Mouse (Mus musculus): Measurements from ENCODE around the gene Apoa5.

The Apoa5 gene

DNA sequence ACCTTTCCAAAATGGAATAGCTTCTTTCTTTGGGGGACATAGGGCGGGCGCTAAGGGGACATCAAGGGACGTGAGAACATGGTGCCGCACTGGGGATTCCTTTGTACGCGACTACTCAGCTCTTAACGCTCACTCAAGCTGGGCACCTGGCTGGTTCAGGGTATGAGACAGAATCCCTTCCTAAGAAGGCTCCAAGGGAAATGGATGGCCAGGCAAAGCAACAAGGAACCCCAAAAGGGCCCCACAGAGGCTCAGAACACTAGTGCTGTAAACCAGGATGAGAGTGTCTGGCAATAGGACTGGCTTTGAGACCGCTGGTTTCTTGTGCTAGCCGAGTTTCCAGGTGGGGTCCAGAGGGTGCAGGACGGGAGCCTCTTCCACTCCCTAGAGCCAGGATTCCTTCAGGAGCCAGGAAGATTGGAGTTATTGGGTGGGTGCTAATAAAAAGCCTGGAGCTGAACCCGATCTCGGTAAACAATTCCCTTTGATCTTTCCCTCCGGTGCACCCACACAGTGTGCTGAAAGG lies 37.9 kb upstream of the Apoa5 start:
- peaks cover 48% of the 10 kb centered on the region for H3K27me3 ChIP-seq (ENCODE audit: insufficient read depth, low read length)
- no peak for TF ChIP-seq POU5F1 (IDR thresholded peaks at IDR 0.05; ENCODE audit: borderline replicate concordance, low read length)
- TF ChIP-seq CTCF (conservative IDR thresholded peaks at IDR 0.05; ENCODE audit: low read length) = no peak
- TF ChIP-seq NANOG (IDR thresholded peaks at IDR 0.05; ENCODE audit: borderline replicate concordance, low read length) = no peak
- H3K9me3 ChIP-seq (ENCODE audit: low read length) = no peaks in the 10 kb centered on the region
- peak overlapping the region; percentile 79 for H3K4me3 ChIP-seq (replicated peaks; ENCODE audit: low read length)
- H3K36me3 ChIP-seq (ENCODE audit: insufficient read depth, low read length) = no peaks in the 10 kb centered on the region
- H3K4me1 ChIP-seq (replicated peaks; ENCODE audit: low read depth, low read length) = peaks cover 32% of the 10 kb centered on the region

DNA sequence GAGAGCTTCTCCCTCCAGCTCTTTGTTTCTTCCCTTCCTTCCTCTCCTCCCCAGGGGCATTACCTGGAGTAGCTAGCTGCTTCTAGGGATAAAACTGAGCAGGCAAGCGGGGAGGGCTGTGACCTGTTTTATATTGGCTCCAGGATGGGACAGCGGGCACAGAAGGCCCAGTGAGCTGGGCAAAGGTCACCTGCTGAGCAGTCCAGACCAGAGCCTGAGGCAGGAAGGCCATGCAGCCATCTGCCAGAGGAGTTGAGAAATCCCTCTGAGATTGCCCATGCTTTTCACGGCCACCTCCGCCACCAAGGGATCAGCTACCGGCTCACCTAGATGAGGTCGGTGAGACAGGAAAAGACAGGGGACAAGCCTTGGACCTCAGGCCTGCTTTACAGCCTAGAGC lies 33.2 kb upstream of the Apoa5 start:
- TF ChIP-seq NANOG (IDR thresholded peaks at IDR 0.05; ENCODE audit: borderline replicate concordance, low read length) (no peak), POU5F1 (IDR thresholded peaks at IDR 0.05; ENCODE audit: borderline replicate concordance, low read length) (no peak), CTCF (conservative IDR thresholded peaks at IDR 0.05; ENCODE audit: low read length) (no peak)
- Histone ChIP-seq H3K4me3 (replicated peaks; ENCODE audit: low read length) (no peak overlapping the region), H3K4me1 (replicated peaks; ENCODE audit: low read depth, low read length) (peaks cover 15% of the 10 kb centered on the region), H3K27me3 (ENCODE audit: insufficient read depth, low read length) (peaks cover 31% of the 10 kb centered on the region), H3K36me3 (ENCODE audit: insufficient read depth, low read length) (no peaks in the 10 kb centered on the region), H3K9me3 (ENCODE audit: low read length) (no peaks in the 10 kb centered on the region)

GRCm38 (mm10) chr9:46235596-46235648 lies 33.0 kb upstream of the Apoa5 start, which contains the start of gene Apoc3:
Gene Apoc3 (minus strand): TSS chr9:46235636.
- no peaks in the 10 kb centered on the region for H3K9me3 ChIP-seq (ENCODE audit: low read length)
- peaks cover 29% of the 10 kb centered on the region for H3K27me3 ChIP-seq (ENCODE audit: insufficient read depth, low read length)
- peaks cover 13% of the 10 kb centered on the region for H3K4me1 ChIP-seq (replicated peaks; ENCODE audit: low read depth, low read length)
- H3K36me3 ChIP-seq (ENCODE audit: insufficient read depth, low read length) = no peaks in the 10 kb centered on the region
- TF ChIP-seq POU5F1 (IDR thresholded peaks at IDR 0.05; ENCODE audit: borderline replicate concordance, low read length) = no peak
- TF ChIP-seq CTCF (conservative IDR thresholded peaks at IDR 0.05; ENCODE audit: low read length) = no peak
- no peak for TF ChIP-seq NANOG (IDR thresholded peaks at IDR 0.05; ENCODE audit: borderline replicate concordance, low read length)
- no peak within 1 kb of the TSS for H3K4me3 ChIP-seq (replicated peaks; ENCODE audit: low read length)

DNA sequence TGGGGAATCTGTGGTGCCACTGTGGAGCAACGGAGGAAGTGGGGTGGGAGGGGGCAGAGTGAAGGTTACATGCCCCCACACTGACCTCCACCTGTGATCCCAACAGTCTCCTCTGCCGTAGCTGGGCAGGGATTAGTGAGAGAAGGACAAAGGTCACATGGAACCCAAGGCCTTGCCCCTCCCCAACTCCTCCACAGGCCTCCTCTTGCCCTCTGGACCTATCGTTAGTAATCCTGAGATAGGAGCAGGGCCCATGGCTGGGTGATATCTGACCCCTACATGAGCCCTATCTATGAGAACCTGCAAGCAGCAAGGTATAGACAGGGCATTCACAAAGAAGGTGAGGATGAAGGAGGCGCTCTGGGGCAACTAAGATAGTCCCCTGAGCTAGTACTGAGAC lies 32.8 kb upstream of the Apoa5 start:
- TF ChIP-seq NANOG (IDR thresholded peaks at IDR 0.05; ENCODE audit: borderline replicate concordance, low read length) (no peak), POU5F1 (IDR thresholded peaks at IDR 0.05; ENCODE audit: borderline replicate concordance, low read length) (no peak), CTCF (conservative IDR thresholded peaks at IDR 0.05; ENCODE audit: low read length) (no peak)
- Histone ChIP-seq H3K4me1 (replicated peaks; ENCODE audit: low read depth, low read length) (peaks cover 10% of the 10 kb centered on the region), H3K9me3 (ENCODE audit: low read length) (no peaks in the 10 kb centered on the region), H3K4me3 (replicated peaks; ENCODE audit: low read length) (no peak overlapping the region), H3K36me3 (ENCODE audit: insufficient read depth, low read length) (no peaks in the 10 kb centered on the region), H3K27me3 (ENCODE audit: insufficient read depth, low read length) (peaks cover 27% of the 10 kb centered on the region)

- Histone ChIP-seq H3K4me3 (replicated peaks; ENCODE audit: low read length) (no peak overlapping the region), H3K36me3 (ENCODE audit: insufficient read depth, low read length) (no peaks in the 10 kb centered on the region), H3K27me3 (ENCODE audit: insufficient read depth, low read length) (peaks cover 26% of the 10 kb centered on the region), H3K4me1 (replicated peaks; ENCODE audit: low read depth, low read length) (peaks cover 13% of the 10 kb centered on the region; the same call in 1 of the 2 replicates), H3K9me3 (ENCODE audit: low read length) (no peaks in the 10 kb centered on the region)
- TF ChIP-seq POU5F1 (IDR thresholded peaks at IDR 0.05; ENCODE audit: borderline replicate concordance, low read length) = no peak
- TF ChIP-seq NANOG (IDR thresholded peaks at IDR 0.05; ENCODE audit: borderline replicate concordance, low read length) = no peak
- TF ChIP-seq CTCF (conservative IDR thresholded peaks at IDR 0.05; ENCODE audit: low read length) = no peak
Observed at GRCm38 (mm10) chr9:46238850-46239249, 29.6 kb upstream of the Apoa5 start.

- TF ChIP-seq CTCF (conservative IDR thresholded peaks at IDR 0.05; ENCODE audit: low read length) (no peak), POU5F1 (IDR thresholded peaks at IDR 0.05; ENCODE audit: borderline replicate concordance, low read length) (no peak), NANOG (IDR thresholded peaks at IDR 0.05; ENCODE audit: borderline replicate concordance, low read length) (no peak)
- no peak within 1 kb of the TSS for H3K4me3 ChIP-seq (replicated peaks; ENCODE audit: low read length)
- H3K9me3 ChIP-seq (ENCODE audit: low read length) = no peaks in the 10 kb centered on the region
- H3K4me1 ChIP-seq (replicated peaks; ENCODE audit: low read depth, low read length) = peaks cover 16% of the 10 kb centered on the region; the same call in 1 of the 2 replicates
- peaks cover 13% of the 10 kb centered on the region; the same call in 1 of the 2 replicates for H3K27me3 ChIP-seq (ENCODE audit: insufficient read depth, low read length)
- H3K36me3 ChIP-seq (ENCODE audit: insufficient read depth, low read length) = no peaks in the 10 kb centered on the region
Observed at GRCm38 (mm10) chr9:46240526-46241153, 27.8 kb upstream of the Apoa5 start, which contains the start of gene Apoa4. Gene Apoa4 (plus strand): TSS chr9:46240696.

DNA sequence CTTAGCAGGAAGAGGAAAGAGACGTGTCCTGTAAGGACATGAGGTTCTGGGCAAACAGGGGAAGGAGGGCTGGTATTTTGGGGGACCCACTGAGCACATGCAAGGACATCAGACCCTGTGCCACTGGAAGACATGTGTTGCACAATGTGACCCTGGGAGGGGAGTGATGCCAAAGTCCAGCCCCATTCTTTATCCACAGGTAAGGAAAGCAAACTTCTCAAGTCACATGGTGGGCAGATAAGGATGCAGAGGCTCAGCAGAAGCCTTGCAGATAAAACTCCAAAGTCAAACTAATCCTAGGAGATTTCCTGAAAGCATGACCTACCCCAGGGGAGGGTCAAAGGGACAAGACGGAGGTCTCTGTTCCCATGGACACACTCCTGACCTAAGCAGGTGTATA lies 26.6 kb upstream of the Apoa5 start:
- Histone ChIP-seq H3K27me3 (ENCODE audit: insufficient read depth, low read length) (peaks cover 12% of the 10 kb centered on the region; the same call in 1 of the 2 replicates), H3K4me3 (replicated peaks; ENCODE audit: low read length) (no peak overlapping the region), H3K9me3 (ENCODE audit: low read length) (no peaks in the 10 kb centered on the region), H3K4me1 (replicated peaks; ENCODE audit: low read depth, low read length) (peaks cover 16% of the 10 kb centered on the region; the same call in 1 of the 2 replicates), H3K36me3 (ENCODE audit: insufficient read depth, low read length) (no peaks in the 10 kb centered on the region)
- no peak for TF ChIP-seq CTCF (conservative IDR thresholded peaks at IDR 0.05; ENCODE audit: low read length)
- no peak for TF ChIP-seq NANOG (IDR thresholded peaks at IDR 0.05; ENCODE audit: borderline replicate concordance, low read length)
- no peak for TF ChIP-seq POU5F1 (IDR thresholded peaks at IDR 0.05; ENCODE audit: borderline replicate concordance, low read length)

DNA sequence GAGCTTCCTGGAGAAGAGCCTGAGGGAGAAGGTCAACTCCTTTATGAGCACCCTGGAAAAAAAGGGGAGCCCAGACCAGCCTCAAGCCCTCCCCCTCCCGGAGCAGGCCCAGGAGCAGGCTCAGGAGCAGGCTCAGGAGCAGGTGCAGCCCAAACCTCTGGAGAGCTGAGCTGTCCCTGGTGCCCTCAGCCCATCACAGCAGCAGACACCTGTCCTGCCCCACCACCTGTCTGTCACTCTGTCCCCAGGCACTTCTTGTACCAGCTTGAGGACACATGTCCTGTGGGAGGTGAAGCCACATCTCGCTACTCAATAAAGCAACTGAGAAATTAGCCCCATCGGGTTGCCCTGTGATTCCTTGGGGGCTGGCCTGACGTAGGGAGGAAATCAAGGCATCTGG lies 25.3 kb upstream of the Apoa5 start:
- Histone ChIP-seq H3K4me3 (replicated peaks; ENCODE audit: low read length) (no peak overlapping the region), H3K9me3 (ENCODE audit: low read length) (no peaks in the 10 kb centered on the region), H3K27me3 (ENCODE audit: insufficient read depth, low read length) (peaks cover 14% of the 10 kb centered on the region; the same call in 1 of the 2 replicates), H3K4me1 (replicated peaks; ENCODE audit: low read depth, low read length) (peaks cover 16% of the 10 kb centered on the region; the same call in 1 of the 2 replicates), H3K36me3 (ENCODE audit: insufficient read depth, low read length) (no peaks in the 10 kb centered on the region)
- TF ChIP-seq CTCF (conservative IDR thresholded peaks at IDR 0.05; ENCODE audit: low read length) (no peak), NANOG (IDR thresholded peaks at IDR 0.05; ENCODE audit: borderline replicate concordance, low read length) (no peak)

DNA sequence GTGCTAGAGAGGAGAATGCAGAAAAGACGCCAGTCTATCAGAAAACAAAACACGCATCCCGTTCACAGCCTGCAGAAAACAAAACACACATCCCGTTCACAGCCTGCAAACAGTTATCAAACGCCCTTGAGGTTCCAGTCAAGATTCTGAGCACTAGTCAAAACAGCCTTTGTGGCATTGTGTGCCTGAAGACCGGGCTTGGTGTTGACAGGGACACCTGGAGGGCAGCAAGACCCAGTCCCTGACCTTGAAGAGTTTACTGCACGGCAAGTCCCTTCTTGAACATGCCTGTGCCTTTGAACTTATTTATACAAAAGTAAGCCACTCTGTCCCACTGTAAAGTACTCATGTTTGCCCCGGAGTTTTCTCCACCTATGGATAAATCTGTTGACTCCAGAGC lies 24.8 kb upstream of the Apoa5 start:
- H3K4me1 ChIP-seq (replicated peaks; ENCODE audit: low read depth, low read length) = peaks cover 16% of the 10 kb centered on the region; the same call in 1 of the 2 replicates
- TF ChIP-seq CTCF (conservative IDR thresholded peaks at IDR 0.05; ENCODE audit: low read length) = no peak
- no peak for TF ChIP-seq POU5F1 (IDR thresholded peaks at IDR 0.05; ENCODE audit: borderline replicate concordance, low read length)
- no peak for TF ChIP-seq NANOG (IDR thresholded peaks at IDR 0.05; ENCODE audit: borderline replicate concordance, low read length)
- H3K4me3 ChIP-seq (replicated peaks; ENCODE audit: low read length) = no peak overlapping the region
- peaks cover 14% of the 10 kb centered on the region; the same call in 1 of the 2 replicates for H3K27me3 ChIP-seq (ENCODE audit: insufficient read depth, low read length)
- H3K9me3 ChIP-seq (ENCODE audit: low read length) = no peaks in the 10 kb centered on the region
- H3K36me3 ChIP-seq (ENCODE audit: insufficient read depth, low read length) = no peaks in the 10 kb centered on the region
